Mouse (Mus musculus): ENCODE measurements at regions not wholly inside any gene's neighbourhood (a gene's known extent, or its start where the extent isn't known, plus 50 kb on each side); places are given as distances from the start of the nearest gene placed in this dataset.

DNA sequence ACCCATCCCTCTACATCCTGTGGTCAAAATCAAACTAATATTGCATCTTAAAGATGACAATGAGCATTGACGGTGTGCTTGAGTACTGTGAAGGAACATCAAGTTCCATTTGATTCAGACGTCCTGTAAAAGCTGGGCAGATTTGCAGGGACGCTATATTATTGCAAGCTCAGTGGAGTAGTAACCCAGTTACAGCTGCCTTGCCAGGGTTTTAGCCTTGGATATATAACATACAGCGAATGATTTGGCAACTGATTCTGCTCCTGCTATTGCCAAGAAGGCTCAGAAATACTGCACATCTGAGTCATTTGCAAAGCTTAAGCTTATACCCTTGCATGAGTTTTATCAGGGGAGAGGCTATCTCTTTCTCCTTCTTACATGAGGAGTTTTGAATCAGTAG is 262.4 kb upstream of the Apob start:
- TF ChIP-seq GATA1 (IDR thresholded peaks at IDR 0.05; ENCODE audit: borderline replicate concordance, low read length) (no peak), FLI1 (IDR thresholded peaks at IDR 0.05; ENCODE audit: low read length) (no peak)

Data from megakaryocyte, embryonic 14.5 days (primary cell).